Mouse (Mus musculus) lung, postnatal 25 days (tissue): ENCODE results near the gene Smpd3.

Source experiments
- DNase-seq: peaks from one replicate; pipeline ENCODE4 v3.0.0; 2022; ENCODE audit warnings: low spot score

The Smpd3 gene

DNA sequence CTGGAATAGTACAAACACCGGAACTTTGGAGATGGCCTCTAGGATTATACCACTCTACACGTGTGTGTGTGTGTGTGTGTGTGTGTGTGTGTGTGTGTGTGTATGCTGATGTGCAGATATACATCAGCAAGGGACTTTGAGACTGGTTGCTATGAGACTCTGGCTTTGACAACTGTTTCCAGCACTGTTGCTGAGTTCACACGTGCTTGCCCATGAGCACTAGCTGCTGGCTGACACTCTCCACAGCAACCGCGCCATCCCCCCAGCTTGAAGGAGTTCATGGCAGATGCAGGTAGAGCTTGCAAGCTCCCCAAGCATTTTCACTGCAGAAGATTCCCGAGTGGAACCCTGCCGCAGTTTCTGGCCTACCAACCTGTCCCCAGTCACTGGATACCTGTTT lies 48.3 kb downstream of the Smpd3 start:
- no peak for DNase-seq

- DNase-seq, result no peak
Observed at GRCm38 (mm10) chr8:106288732-106289131, 49.1 kb downstream of the Smpd3 start.

GRCm38 (mm10) chr8:106287445-106287844 lies 50.3 kb downstream of the Smpd3 start:
- DNase-seq, result no peak

- DNase-seq, result no peak
Observed at GRCm38 (mm10) chr8:106280844-106281243, 56.9 kb downstream of the Smpd3 start.

DNA sequence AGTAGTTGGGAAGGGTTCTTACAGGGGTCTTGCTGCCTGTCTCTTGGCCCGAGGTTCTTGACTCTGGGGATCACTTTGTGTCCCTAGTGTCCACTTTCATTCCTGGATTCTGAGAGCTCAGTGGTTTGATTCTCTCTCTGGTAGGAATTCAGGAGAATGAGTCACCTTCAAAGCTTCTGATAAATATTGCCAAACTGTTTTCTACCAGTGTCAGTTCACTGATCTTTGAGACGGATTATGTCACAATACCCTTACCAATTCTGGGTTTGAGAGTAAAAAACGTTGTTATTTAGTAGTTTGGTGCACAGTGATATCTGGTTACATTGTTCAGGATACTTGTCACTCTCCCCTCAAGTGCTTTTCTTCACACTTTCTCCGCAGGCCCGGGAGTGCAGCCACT lies 57.6 kb downstream of the Smpd3 start:
- no peak for DNase-seq

DNA sequence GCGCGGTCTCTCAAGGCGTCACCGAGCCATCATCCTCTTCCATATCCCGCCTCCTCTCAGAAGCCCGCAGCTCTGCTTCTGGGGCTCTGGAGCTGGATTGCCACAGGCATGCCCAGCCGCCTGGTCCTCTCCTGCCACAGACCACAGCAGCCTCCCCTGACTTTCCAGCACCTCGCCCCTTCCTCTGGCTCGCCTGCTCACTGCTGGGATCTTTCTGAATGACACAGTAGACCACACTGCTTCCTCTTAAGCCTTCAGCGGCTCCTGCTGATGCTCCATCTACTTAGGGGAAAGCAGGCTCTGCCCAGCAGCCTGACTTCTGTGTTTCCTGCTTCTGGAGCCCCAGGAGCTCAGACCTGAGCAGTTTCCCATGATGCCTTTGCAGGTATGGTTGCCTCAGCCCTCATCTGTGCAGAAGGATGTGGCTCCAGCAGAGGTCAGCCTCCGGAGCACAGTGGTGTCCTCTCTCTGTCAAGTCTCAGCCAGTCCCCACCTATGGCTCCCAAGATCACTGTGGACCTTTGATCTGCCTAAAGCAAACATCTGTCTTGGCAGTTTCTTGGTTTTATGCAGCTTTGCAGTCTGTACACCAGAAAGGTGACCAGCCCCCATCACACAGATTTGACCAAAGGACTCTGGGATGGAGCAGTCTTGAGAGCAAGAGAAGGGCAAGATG lies 59.3 kb downstream of the Smpd3 start:
- DNase-seq, result no peak

GRCm38 (mm10) chr8:106276709-106277317 lies 61.0 kb downstream of the Smpd3 start:
- no peak for DNase-seq

GRCm38 (mm10) chr8:106273468-106273867 lies 64.3 kb downstream of the Smpd3 start:
- no peak for DNase-seq

GRCm38 (mm10) chr8:106271378-106271777 lies 66.4 kb downstream of the Smpd3 start:
- DNase-seq, result no peak

DNA sequence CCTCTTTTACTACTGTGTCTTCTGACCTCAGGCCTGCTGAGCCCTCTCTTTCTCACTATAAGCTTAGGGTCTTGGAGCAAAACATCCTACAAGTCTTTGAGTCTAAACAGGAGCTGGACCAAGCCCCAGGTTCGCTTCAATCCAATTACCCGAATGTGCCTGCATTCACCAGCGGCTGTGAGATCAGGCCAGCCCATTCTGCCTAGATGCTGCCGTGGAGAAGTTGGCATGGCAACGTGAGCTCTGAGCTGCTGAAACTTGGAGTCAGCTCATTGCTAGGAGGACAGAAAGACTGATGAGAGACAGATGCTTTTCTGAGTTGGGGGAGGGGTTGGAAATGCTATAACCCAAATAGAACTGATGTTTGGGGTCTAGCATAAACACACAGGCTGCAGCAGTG lies 67.0 kb downstream of the Smpd3 start:
- DNase-seq, result no peak

DNA sequence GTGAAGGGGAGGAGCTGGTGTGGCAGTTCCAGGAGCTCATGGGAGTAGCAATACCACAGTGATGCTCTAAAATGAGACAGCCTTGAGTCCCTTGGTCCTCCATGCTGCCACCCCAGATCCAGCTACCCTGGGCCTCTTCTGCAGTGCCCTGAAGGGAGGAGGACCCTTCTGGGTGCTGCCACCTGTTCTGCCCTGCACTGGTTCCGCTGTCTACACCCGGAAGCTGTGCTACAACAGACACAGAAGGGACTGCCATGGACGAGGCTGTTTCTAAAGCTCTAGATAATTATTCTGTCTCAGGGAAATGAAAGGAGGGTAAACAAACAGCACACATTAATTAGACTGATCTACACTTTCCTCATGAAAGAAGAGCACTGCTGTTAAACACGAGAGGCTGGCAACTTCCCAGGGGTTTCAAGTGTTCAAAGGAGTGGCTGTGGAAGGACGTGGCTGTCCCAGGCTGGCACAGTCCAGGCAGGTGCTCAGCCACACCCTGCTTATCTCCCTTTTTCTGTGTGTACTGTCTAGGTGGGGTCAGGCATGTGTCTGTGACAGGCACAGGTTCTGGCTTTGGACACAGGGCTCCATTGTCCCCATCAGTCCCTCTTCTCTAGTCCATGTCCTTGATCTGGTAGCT lies 69.0 kb downstream of the Smpd3 start:
- DNase-seq, result no peak

- no peak for DNase-seq
Observed at GRCm38 (mm10) chr8:106265398-106265797, 72.4 kb downstream of the Smpd3 start.

GRCm38 (mm10) chr8:106263928-106264327 lies 73.9 kb downstream of the Smpd3 start:
- no peak for DNase-seq

- DNase-seq, result no peak
Observed at GRCm38 (mm10) chr8:106262343-106262742, 75.4 kb downstream of the Smpd3 start.

DNA sequence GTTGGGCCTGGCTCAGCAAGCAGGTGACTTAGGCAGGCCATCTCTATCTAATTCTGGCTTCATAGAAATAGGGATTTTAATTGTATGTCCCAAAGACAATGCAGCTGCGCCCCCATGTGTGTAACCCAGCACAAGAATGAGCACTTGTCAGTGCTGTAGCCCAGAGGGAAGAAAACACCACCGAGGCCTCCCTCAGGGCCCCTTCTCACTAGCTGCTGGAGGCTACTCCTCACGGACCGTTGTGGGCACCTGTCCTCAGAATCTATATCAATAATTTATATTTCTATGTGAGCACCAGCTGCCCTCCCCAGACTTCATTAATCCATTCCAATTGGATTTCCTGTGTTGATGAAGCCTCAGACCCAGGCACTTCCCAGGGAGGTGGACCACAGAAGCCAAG lies 76.9 kb downstream of the Smpd3 start:
- no peak for DNase-seq

GRCm38 (mm10) chr8:106259579-106260255 lies 78.1 kb downstream of the Smpd3 start:
- DNase-seq, result no peak

- no peak for DNase-seq
Observed at GRCm38 (mm10) chr8:106258169-106258568, 79.6 kb downstream of the Smpd3 start.

- DNase-seq, result no peak
Observed at GRCm38 (mm10) chr8:106250186-106250585, 87.6 kb downstream of the Smpd3 start.

DNA sequence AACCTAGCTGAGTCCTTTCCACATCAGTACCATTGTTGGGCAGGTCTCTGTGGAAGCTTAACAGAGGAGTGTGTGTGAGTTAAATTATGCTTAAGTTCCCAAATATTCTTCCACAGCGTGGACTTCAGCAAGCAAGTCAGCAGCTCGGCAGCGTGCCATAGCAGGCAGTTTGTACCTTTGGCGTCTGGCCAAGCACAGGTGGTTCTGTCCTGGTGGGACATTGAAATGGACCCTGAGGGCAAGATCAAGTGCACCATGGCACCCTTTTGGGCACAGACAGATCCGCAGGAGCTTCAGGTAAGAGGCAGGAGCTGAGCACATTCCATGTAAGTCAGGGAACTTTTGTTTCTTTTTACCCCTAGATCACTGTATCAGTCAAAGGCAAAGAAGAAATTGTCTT lies 100.7 kb downstream of the Smpd3 start:
- DNase-seq, result no peak

DNA sequence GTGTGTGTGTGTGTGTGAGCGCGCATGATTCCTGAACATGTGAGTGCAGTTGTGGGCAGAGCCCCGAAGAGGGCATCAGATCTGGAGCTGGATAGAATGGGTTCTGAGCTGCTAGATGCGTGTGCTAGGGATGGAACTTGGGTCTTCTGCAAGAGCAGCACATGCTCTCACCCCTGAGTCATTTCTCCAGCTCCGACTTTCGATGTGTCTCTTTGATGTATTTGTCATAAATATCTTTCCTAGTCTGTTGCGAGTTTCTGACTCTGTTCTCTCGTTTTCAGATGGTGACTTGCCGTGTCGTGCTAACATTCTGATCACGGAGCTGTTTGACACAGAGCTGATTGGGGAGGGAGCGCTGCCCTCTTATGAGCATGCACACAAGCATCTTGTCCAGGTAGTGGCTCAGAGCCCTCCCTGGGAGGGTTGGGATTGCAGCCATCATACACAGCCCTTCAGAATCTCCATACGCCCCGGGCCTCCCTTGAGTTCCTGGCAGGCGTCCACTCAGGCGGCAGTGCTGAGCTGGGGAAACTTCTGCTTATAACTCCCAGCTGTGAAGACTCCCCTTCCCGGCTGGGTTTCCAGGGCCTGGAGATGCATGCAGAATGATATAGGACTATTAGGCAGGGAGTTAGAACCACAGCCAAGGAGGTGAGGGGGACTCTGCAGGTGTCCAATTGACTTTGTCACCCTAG lies 103.1 kb downstream of the Smpd3 start:
- no peak for DNase-seq

DNA sequence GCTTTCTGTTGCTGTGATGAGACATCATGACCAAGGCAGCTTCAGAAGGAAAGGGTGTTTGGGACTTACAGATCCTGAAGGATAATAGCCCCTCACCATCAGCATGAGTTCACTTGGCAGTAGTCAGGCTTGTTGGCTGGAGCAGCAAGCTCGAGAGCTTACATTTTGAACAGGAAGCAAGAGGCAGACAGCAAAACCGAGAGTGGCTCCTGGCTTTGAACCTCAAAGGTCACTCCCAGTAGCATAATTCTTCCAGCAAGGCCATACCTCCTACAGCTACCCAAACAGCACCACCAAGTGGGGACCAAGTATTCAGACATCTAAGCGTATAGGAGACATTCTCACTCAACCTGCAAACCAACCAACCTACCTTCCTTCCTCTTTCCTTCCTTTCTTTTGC lies 105.0 kb downstream of the Smpd3 start:
- no peak for DNase-seq

DNA sequence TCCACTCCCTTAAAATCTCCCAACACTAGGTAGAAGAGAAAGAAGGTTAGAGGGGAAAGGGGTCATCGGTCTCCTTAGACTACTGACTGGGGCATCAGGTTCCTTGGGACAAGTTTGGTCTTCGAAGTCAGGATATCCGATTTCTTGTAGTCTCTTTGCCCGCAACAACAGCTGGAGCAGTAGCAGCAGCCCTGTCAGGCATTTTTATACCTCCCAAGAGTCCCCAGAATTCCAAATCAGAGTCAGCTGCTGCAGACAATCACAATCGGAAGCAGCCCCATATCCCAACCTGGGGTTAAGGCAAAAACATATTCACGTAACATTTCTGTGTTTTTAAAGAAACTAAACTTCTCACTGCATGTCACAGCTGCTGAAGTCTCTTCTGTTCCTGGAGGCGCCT lies 106.3 kb downstream of the Smpd3 start:
- DNase-seq, result no peak
